Mouse (Mus musculus): Measurements from ENCODE around the gene Ptprn2. TPM values are rescaled to one million over a fixed set of nuclear protein-coding genes. Genes with fewer than 3 reads are reported as not detected.

Ptprn2 gene
- polyA plus RNA-seq, 1 experiment from 2014 or later, result 22.1 TPM

- WGBS, result 5% methylated on average over 3 of the region's 3 CpGs
- Histone ChIP-seq H3K9ac (no peak overlapping the region), H3K4me3 (no peak overlapping the region), H3K4me1 (peaks cover 21% of the 10 kb centered on the region), H3K9me3 (no peaks in the 10 kb centered on the region), H3K4me2 (no peak overlapping the region), H3K27me3 (replicated peaks) (no peaks in the 10 kb centered on the region), H3K36me3 (replicated peaks) (no peaks in the 10 kb centered on the region), H3K27ac (peak overlapping the region; percentile 76)
- ATAC-seq (replicated peaks), result peak; percentile 89
Measured at GRCm38 (mm10) chr12:116938158-116938854, 452.8 kb downstream of the Ptprn2 start.

DNA sequence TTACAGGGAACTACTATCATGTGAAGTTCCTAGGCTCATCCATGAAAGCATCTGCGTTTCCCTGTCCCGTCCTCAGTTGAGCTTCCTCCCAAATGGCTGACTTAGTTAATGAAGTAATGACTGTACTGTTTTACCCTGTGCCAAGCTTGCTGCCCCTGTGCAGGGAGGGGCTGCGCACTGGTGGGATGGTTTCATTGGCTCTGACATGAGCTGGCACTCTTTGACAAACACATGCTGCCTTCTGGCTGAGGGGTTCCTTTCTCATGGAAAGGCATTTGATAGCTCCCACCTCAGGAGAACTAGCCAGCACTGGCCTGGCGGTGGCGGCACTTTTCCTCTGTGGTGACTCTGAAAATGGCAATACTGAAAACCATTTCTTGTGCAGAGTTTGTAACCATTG lies 458.4 kb downstream of the Ptprn2 start:
- Histone ChIP-seq H3K36me3 (replicated peaks) (no peaks in the 10 kb centered on the region), H3K9me3 (no peaks in the 10 kb centered on the region), H3K4me2 (no peak overlapping the region), H3K27me3 (replicated peaks) (no peaks in the 10 kb centered on the region), H3K9ac (no peak overlapping the region), H3K4me3 (no peak overlapping the region), H3K27ac (no peak overlapping the region), H3K4me1 (peaks cover 4% of the 10 kb centered on the region)
- ATAC-seq (replicated peaks), result no peak
- 84% methylated on average over 5 of the region's 5 CpGs for WGBS

DNA sequence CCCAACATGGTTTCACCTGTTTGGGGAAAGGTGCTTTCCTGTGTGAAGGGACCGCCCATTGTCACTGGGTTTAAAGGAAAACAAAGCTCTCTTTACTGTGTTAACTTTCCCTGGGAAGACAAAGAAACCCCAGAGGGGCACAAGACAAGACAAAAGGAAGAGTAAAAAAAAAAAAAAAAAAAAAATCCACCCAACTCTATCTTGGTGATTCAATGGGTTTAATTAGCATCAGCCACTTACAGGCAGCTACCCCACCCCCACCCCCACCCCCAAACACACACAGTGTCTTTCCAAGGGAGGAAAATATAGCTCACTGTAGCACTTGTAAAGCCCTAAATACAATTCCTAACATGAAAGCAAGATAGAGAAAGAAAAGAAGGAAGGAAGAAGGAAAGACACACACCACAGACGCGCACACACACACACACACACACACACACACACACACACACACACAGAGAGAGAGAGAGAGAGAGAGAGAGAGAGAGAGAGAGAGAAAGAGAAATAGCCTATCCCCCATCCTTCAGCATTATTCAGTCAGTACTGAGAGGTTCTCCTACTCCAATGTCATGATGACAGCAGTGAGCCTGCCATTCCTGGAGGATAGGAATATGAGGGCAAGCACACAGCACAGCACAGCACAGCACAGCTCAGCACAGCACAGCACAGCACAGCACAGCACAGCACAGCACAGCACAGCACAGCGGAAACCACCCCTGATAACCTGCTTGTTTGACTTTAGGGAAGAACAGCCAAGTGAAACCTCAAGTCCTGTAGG lies 462.8 kb downstream of the Ptprn2 start:
- no peak overlapping the region for H3K27ac ChIP-seq
- WGBS, result 68% methylated on average over 4 of the region's 4 CpGs

DNA sequence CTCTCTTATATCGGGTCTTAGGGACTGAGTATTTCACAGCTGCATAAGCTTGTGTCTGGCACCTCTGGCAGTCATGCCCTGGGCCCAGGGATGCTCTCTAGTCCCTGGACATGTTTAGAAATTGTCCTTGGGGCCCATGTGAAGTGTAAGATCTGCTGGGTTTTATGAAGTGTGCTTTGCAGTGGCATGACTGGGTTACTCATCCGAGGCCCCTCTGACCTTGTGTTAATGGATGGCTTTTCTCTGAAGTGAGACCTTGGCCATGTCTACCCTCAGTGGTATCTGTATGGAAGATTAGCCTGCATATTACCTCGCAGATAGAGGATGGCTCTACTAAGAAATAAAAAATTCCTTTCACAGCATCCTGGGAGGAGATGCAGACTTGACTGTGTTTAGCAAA lies 464.2 kb downstream of the Ptprn2 start:
- Histone ChIP-seq H3K27ac (no peak overlapping the region), H3K4me1 (peaks cover 12% of the 10 kb centered on the region), H3K9ac (no peak overlapping the region), H3K4me2 (no peak overlapping the region), H3K27me3 (replicated peaks) (no peaks in the 10 kb centered on the region), H3K36me3 (replicated peaks) (no peaks in the 10 kb centered on the region), H3K4me3 (no peak overlapping the region), H3K9me3 (no peaks in the 10 kb centered on the region)
- 85% methylated on average over 3 of the region's 3 CpGs for WGBS
- no peak for ATAC-seq (replicated peaks)

More for the DNA sequence above, 462.8 kb downstream of the Ptprn2 start:
- Histone ChIP-seq H3K4me1 (peaks cover 12% of the 10 kb centered on the region), H3K36me3 (replicated peaks) (no peaks in the 10 kb centered on the region), H3K4me2 (no peak overlapping the region), H3K9me3 (no peaks in the 10 kb centered on the region), H3K4me3 (no peak overlapping the region), H3K27me3 (replicated peaks) (no peaks in the 10 kb centered on the region), H3K9ac (no peak overlapping the region)
- ATAC-seq (replicated peaks), result no peak

DNA sequence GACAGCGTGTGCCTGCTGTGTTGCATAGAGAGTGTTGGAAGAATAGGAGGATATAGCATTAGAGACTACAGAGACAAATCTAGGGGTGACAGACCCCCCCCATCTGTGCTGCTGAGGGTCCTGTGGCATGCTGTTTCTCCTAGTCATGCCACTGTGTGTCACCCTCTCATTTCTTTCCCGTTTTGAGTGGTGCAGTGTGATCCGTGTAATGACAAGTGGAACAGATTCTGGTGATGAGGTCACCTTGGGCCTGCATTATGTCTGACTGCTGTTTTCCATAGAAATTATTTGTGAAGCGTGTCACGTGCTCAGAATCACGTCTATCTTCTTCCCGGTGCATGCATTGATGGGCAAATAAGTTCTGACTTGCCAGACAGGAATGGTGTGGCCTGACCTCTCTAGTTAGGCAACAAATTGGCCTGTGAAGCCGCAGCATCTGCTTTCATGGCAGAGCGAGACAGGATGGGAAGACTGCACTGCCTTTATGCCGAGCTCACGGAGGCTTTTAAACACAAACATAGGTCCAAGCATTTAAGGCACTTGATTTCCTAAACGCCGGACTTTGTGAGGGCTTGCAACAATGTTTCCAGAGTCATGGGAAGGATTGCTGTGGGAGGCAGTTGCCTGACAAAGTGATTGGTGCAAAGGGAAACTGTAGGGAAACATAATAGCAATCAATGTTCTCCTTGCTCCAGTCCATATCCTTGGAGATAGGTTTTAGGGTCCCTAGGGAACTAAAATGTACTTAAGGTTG lies 467.1 kb downstream of the Ptprn2 start:
- no peaks in the 10 kb centered on the region for H3K36me3 ChIP-seq (replicated peaks)
- H3K27me3 ChIP-seq (replicated peaks), result no peaks in the 10 kb centered on the region
- peak; percentile 69; the same call in 1 of the 2 replicates for ATAC-seq (replicated peaks)
- H3K27ac ChIP-seq, result peak overlapping the region; percentile 71
- no peaks in the 10 kb centered on the region for H3K9me3 ChIP-seq
- peaks cover 15% of the 10 kb centered on the region for H3K4me1 ChIP-seq
- no peak overlapping the region for H3K9ac ChIP-seq
- no peak overlapping the region for H3K4me2 ChIP-seq
- 58% methylated on average over 13 of the region's 13 CpGs for WGBS
- no peak overlapping the region for H3K4me3 ChIP-seq

DNA sequence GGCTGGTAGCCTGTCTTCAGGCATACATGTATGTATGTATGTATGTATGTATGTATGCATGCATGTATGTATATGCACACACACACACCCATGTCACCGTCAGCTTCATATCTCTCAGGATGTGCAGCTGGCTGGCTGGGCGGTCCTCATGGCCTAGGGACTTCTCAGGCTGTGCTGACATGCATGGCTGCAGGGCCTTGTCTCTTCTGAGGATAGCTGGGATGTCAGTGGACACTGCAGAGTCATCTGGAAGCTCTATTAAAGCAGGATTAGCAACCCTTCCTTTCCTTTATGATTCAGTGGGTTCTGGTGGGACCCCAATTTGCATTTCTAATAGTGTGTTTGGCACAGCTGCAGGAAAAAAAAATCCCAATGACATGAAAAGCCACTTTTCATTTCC lies 473.6 kb downstream of the Ptprn2 start:
- peak overlapping the region; percentile 16 for H3K27ac ChIP-seq
- peaks cover 15% of the 10 kb centered on the region for H3K4me1 ChIP-seq
- no peak overlapping the region for H3K4me3 ChIP-seq
- no peak overlapping the region for H3K9ac ChIP-seq
- H3K27me3 ChIP-seq (replicated peaks), result no peaks in the 10 kb centered on the region
- no peak; the same call in 1 of the 2 replicates for ATAC-seq (replicated peaks)
- H3K36me3 ChIP-seq (replicated peaks), result no peaks in the 10 kb centered on the region
- no peak overlapping the region for H3K4me2 ChIP-seq
- 34% methylated on average over 2 of the region's 2 CpGs for WGBS
- no peaks in the 10 kb centered on the region for H3K9me3 ChIP-seq

DNA sequence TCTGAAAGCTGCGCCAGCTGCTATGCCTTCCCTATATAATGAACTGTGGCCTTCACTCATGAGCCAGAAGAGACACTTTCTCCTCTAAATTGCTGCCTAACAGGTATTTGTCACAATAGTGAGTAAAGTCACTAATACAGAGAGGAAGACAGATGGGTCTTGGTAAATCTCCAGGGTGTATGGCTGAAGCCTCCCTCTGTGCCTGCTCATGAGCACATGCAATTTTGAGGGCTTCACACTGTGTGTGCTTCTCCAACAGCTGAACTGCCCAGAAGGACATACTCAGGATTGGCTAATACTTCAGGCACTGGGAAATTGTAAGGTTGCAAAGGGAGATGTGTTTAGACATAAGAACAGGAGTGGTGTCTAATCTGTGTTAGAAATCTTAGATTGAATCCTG lies 478.4 kb downstream of the Ptprn2 start:
- 89% methylated on average over 1 of the region's 1 CpGs for WGBS
- Histone ChIP-seq H3K4me1 (peaks cover 22% of the 10 kb centered on the region), H3K27ac (no peak overlapping the region), H3K27me3 (replicated peaks) (no peaks in the 10 kb centered on the region), H3K9ac (no peak overlapping the region), H3K4me2 (no peak overlapping the region), H3K4me3 (no peak overlapping the region), H3K9me3 (no peaks in the 10 kb centered on the region), H3K36me3 (replicated peaks) (no peaks in the 10 kb centered on the region)
- no peak for ATAC-seq (replicated peaks)

DNA sequence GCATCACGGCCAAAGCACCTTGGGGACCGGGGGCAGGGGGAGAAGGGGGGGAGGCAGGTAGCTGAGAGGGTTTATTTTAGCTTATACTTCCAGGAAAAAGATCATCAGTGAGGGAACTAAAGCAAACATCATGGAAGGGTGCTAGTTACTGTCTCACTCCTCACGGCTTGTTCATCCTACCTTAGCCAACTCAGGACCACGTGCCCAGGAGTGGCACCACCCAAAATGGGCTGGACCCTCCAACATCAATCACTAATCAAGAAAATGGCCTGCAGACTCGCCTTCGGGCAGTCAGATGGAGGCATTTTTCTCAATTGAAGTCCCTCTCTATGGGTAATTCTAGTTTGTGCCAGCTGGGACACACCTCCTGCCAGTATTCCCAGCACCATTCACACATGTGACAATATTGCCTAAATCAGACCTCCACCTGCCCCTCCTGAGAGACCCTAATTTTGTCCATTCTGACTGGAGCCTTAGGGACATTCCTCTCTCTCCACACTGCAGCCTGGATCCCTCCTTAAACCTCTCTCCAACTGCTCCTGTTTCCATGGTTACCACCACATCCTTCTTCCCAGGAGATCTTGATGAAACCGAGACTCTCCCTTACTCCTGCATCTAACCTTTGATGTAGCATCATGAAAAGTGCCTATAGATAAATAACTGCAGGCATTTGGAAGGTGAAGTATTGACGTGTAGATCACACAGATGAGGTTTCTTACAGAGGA lies 482.9 kb downstream of the Ptprn2 start:
- Histone ChIP-seq H3K4me1 (peaks cover 21% of the 10 kb centered on the region), H3K9me3 (no peaks in the 10 kb centered on the region), H3K4me2 (no peak overlapping the region), H3K36me3 (replicated peaks) (no peaks in the 10 kb centered on the region), H3K9ac (no peak overlapping the region), H3K27ac (peak overlapping the region; percentile 76), H3K4me3 (no peak overlapping the region), H3K27me3 (replicated peaks) (no peaks in the 10 kb centered on the region)
- peak; percentile 89 for ATAC-seq (replicated peaks)
- WGBS, result 40% methylated on average over 8 of the region's 8 CpGs

GRCm38 (mm10) chr12:116975547-116975946 lies 490.0 kb downstream of the Ptprn2 start:
- WGBS, result 80% methylated on average over 5 of the region's 5 CpGs
- Histone ChIP-seq H3K27me3 (replicated peaks) (no peaks in the 10 kb centered on the region), H3K4me1 (no peaks in the 10 kb centered on the region), H3K4me2 (no peak overlapping the region), H3K4me3 (no peak overlapping the region), H3K27ac (no peak overlapping the region), H3K9me3 (no peaks in the 10 kb centered on the region), H3K36me3 (replicated peaks) (no peaks in the 10 kb centered on the region), H3K9ac (no peak overlapping the region)
- no peak for ATAC-seq (replicated peaks)

GRCm38 (mm10) chr12:116976981-116977380 lies 491.5 kb downstream of the Ptprn2 start:
- Histone ChIP-seq H3K9ac (no peak overlapping the region), H3K9me3 (no peaks in the 10 kb centered on the region), H3K4me1 (no peaks in the 10 kb centered on the region), H3K4me3 (no peak overlapping the region), H3K4me2 (no peak overlapping the region), H3K27me3 (replicated peaks) (no peaks in the 10 kb centered on the region), H3K36me3 (replicated peaks) (no peaks in the 10 kb centered on the region), H3K27ac (no peak overlapping the region)
- ATAC-seq (replicated peaks), result no peak
- 84% methylated on average over 6 of the region's 6 CpGs for WGBS

- no peaks in the 10 kb centered on the region for H3K4me1 ChIP-seq
- no peak overlapping the region for H3K4me2 ChIP-seq
- no peak overlapping the region for H3K4me3 ChIP-seq
- H3K9me3 ChIP-seq, result no peaks in the 10 kb centered on the region
- H3K36me3 ChIP-seq (replicated peaks), result no peaks in the 10 kb centered on the region
- ATAC-seq (replicated peaks), result no peak
- no peak overlapping the region for H3K9ac ChIP-seq
- H3K27me3 ChIP-seq (replicated peaks), result no peaks in the 10 kb centered on the region
- 91% methylated on average over 6 of the region's 6 CpGs for WGBS
- no peak overlapping the region for H3K27ac ChIP-seq
Measured at GRCm38 (mm10) chr12:116978201-116978600, 492.7 kb downstream of the Ptprn2 start.

GRCm38 (mm10) chr12:116981315-116981714 lies 495.8 kb downstream of the Ptprn2 start:
- Histone ChIP-seq H3K4me2 (no peak overlapping the region), H3K9ac (no peak overlapping the region), H3K4me1 (no peaks in the 10 kb centered on the region), H3K9me3 (no peaks in the 10 kb centered on the region), H3K27me3 (replicated peaks) (no peaks in the 10 kb centered on the region), H3K27ac (no peak overlapping the region), H3K36me3 (replicated peaks) (no peaks in the 10 kb centered on the region), H3K4me3 (no peak overlapping the region)
- ATAC-seq (replicated peaks), result no peak
- WGBS, result 74% methylated on average over 1 of the region's 1 CpGs

Measured in midbrain, embryonic 15.5 days (tissue).